Mouse (Mus musculus): ENCODE measurements at regions not wholly inside any gene's neighbourhood (a gene's known extent, or its start where the extent isn't known, plus 50 kb on each side); places are given as distances from the start of the nearest gene placed in this dataset.

DNA sequence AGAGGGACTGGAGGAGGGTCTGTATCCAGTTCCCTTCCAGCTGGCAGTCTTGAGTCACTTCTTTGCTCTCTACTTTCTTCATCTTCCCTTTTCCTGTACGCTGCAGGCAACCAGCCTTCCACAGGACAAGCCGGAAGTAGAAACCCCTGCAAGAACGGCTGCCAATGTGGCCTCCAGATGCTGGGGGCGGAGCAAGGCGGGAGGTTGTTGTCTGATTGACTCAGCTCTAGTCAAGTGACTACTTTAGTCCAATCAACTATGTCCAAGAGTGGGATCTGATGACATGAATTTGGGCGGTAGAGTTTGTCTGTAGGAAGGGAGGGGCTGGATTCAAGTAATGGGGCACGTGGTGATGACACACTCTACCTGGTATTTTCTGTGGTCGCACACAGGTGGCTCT, 156.1 kb upstream of the Irx6 start:
- TF ChIP-seq CTCF (IDR thresholded peaks at IDR 0.05; ENCODE audit: insufficient read depth, low read depth, low read length) (no peak), POLR2A (IDR thresholded peaks at IDR 0.05; ENCODE audit: insufficient read depth, low read depth, low read length) (no peak)

Measured in olfactory bulb, adult 2 months (tissue).